Mouse (Mus musculus): Measurements from ENCODE around the gene Ccl4. TPM values are rescaled to one million over a fixed set of nuclear protein-coding genes. Genes with fewer than 3 reads are reported as not detected.

Ccl4 gene
- polyA plus RNA-seq, 1 experiment: not detected

GRCm38 (mm10) chr11:83675665-83676064, 13.3 kb downstream of the Ccl4 start:
- no peak overlapping the region for H3K9ac ChIP-seq (ENCODE audit: low read depth, poor library complexity, severe bottlenecking)
- H3K9me3 ChIP-seq (replicated peaks; ENCODE audit: control insufficient read depth, insufficient read depth, low read length, poor library complexity, severe bottlenecking): no peaks in the 10 kb centered on the region
- H3K27ac ChIP-seq (ENCODE audit: insufficient read depth, low read length): no peak overlapping the region
- TF ChIP-seq EP300 (IDR thresholded peaks at IDR 0.05; ENCODE audit: insufficient read depth, low read depth, low read length) (no peak), POLR2A (IDR thresholded peaks at IDR 0.05; ENCODE audit: insufficient read depth, low read length) (no peak), CTCF (IDR thresholded peaks at IDR 0.05; ENCODE audit: low read depth, low read length) (no peak)
- H3K4me3 ChIP-seq (ENCODE audit: low read depth, low read length): no peak overlapping the region
- no peaks in the 10 kb centered on the region for H3K36me3 ChIP-seq (ENCODE audit: control insufficient read depth, insufficient read depth, low read length, poor library complexity, severe bottlenecking)
- no peaks in the 10 kb centered on the region for H3K4me1 ChIP-seq (ENCODE audit: control insufficient read depth, insufficient read depth, low read length)
- H3K27me3 ChIP-seq (ENCODE audit: control insufficient read depth, insufficient read depth, low read length, poor library complexity, severe bottlenecking): no peaks in the 10 kb centered on the region

- no peak overlapping the region for H3K27ac ChIP-seq (ENCODE audit: insufficient read depth, low read length)
- no peak overlapping the region for H3K9ac ChIP-seq (ENCODE audit: low read depth, poor library complexity, severe bottlenecking)
- no peaks in the 10 kb centered on the region; the same call in 1 of the 2 replicates for H3K27me3 ChIP-seq (ENCODE audit: control insufficient read depth, insufficient read depth, low read length, poor library complexity, severe bottlenecking)
- H3K36me3 ChIP-seq (ENCODE audit: control insufficient read depth, insufficient read depth, low read length, poor library complexity, severe bottlenecking): no peaks in the 10 kb centered on the region
- H3K4me3 ChIP-seq (ENCODE audit: low read depth, low read length): no peak overlapping the region
- H3K9me3 ChIP-seq (replicated peaks; ENCODE audit: control insufficient read depth, insufficient read depth, low read length, poor library complexity, severe bottlenecking): no peaks in the 10 kb centered on the region
- TF ChIP-seq EP300 (IDR thresholded peaks at IDR 0.05; ENCODE audit: insufficient read depth, low read depth, low read length) (no peak), POLR2A (IDR thresholded peaks at IDR 0.05; ENCODE audit: insufficient read depth, low read length) (no peak), CTCF (IDR thresholded peaks at IDR 0.05; ENCODE audit: low read depth, low read length) (no peak)
- H3K4me1 ChIP-seq (ENCODE audit: control insufficient read depth, insufficient read depth, low read length): no peaks in the 10 kb centered on the region
Measured at GRCm38 (mm10) chr11:83689918-83690317, 27.5 kb downstream of the Ccl4 start.

GRCm38 (mm10) chr11:83692008-83692407, 29.6 kb downstream of the Ccl4 start:
- TF ChIP-seq EP300 (IDR thresholded peaks at IDR 0.05; ENCODE audit: insufficient read depth, low read depth, low read length) (no peak), CTCF (IDR thresholded peaks at IDR 0.05; ENCODE audit: low read depth, low read length) (no peak), POLR2A (IDR thresholded peaks at IDR 0.05; ENCODE audit: insufficient read depth, low read length) (no peak)
- Histone ChIP-seq H3K36me3 (ENCODE audit: control insufficient read depth, insufficient read depth, low read length, poor library complexity, severe bottlenecking) (no peaks in the 10 kb centered on the region), H3K27ac (ENCODE audit: insufficient read depth, low read length) (no peak overlapping the region), H3K4me3 (ENCODE audit: low read depth, low read length) (no peak overlapping the region), H3K4me1 (ENCODE audit: control insufficient read depth, insufficient read depth, low read length) (no peaks in the 10 kb centered on the region), H3K9ac (ENCODE audit: low read depth, poor library complexity, severe bottlenecking) (no peak overlapping the region), H3K9me3 (replicated peaks; ENCODE audit: control insufficient read depth, insufficient read depth, low read length, poor library complexity, severe bottlenecking) (no peaks in the 10 kb centered on the region), H3K27me3 (ENCODE audit: control insufficient read depth, insufficient read depth, low read length, poor library complexity, severe bottlenecking) (no peaks in the 10 kb centered on the region; the same call in 1 of the 2 replicates)

DNA sequence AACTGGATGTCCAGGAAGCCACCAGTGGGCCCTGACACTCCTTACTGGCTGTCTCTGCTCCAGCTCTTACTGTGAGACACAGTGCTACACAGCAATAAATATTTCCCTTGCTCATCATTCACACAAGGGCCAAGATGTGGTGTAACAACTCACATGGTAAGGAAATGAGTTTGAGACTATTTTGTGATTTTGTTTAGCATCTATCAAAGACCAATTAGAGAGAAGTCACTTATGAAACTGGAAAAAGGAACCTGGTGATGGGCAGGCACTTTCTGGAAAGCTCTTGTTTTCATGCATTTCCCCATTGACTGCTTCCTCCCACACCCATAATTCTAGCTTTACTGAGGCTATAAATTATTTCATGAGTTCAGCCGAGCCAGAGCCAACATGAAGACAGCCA, 41.3 kb downstream of the Ccl4 start, which contains the start of gene Wfdc17:
Wfdc17 (plus strand) TSS at position 287 of the 400 bp plus-strand sequence.
- TF ChIP-seq EP300 (IDR thresholded peaks at IDR 0.05; ENCODE audit: insufficient read depth, low read depth, low read length) (no peak), POLR2A (IDR thresholded peaks at IDR 0.05; ENCODE audit: insufficient read depth, low read length) (no peak), CTCF (IDR thresholded peaks at IDR 0.05; ENCODE audit: low read depth, low read length) (no peak)
- Histone ChIP-seq H3K9me3 (replicated peaks; ENCODE audit: control insufficient read depth, insufficient read depth, low read length, poor library complexity, severe bottlenecking) (no peaks in the 10 kb centered on the region), H3K4me3 (ENCODE audit: low read depth, low read length) (no peak within 1 kb of the TSS)

GRCm38 (mm10) chr11:83708715-83709114, 46.3 kb downstream of the Ccl4 start, which contains the start of gene Wfdc18:
Wfdc18 (plus strand) TSS chr11:83709015.
- TF ChIP-seq CTCF (IDR thresholded peaks at IDR 0.05; ENCODE audit: low read depth, low read length): no peak
- no peak for TF ChIP-seq EP300 (IDR thresholded peaks at IDR 0.05; ENCODE audit: insufficient read depth, low read depth, low read length)
- TF ChIP-seq POLR2A (IDR thresholded peaks at IDR 0.05; ENCODE audit: insufficient read depth, low read length): no peak
- no peaks in the 10 kb centered on the region for H3K9me3 ChIP-seq (replicated peaks; ENCODE audit: control insufficient read depth, insufficient read depth, low read length, poor library complexity, severe bottlenecking)
- no peak within 1 kb of the TSS for H3K9ac ChIP-seq (ENCODE audit: low read depth, poor library complexity, severe bottlenecking)
- no peaks in the 10 kb centered on the region for H3K27me3 ChIP-seq (ENCODE audit: control insufficient read depth, insufficient read depth, low read length, poor library complexity, severe bottlenecking)
- H3K27ac ChIP-seq (ENCODE audit: insufficient read depth, low read length): no peak within 1 kb of the TSS
- no peak within 1 kb of the TSS for H3K4me3 ChIP-seq (ENCODE audit: low read depth, low read length)
- no peaks in the 10 kb centered on the region for H3K4me1 ChIP-seq (ENCODE audit: control insufficient read depth, insufficient read depth, low read length)
- H3K36me3 ChIP-seq (ENCODE audit: control insufficient read depth, insufficient read depth, low read length, poor library complexity, severe bottlenecking): no peaks in the 10 kb centered on the region

More for the DNA sequence above, 41.3 kb downstream of the Ccl4 start, which contains the start of gene Wfdc17:
- no peak within 1 kb of the TSS for H3K9ac ChIP-seq (ENCODE audit: low read depth, poor library complexity, severe bottlenecking)
- H3K4me1 ChIP-seq (ENCODE audit: control insufficient read depth, insufficient read depth, low read length): no peaks in the 10 kb centered on the region
- H3K36me3 ChIP-seq (ENCODE audit: control insufficient read depth, insufficient read depth, low read length, poor library complexity, severe bottlenecking): no peaks in the 10 kb centered on the region
- H3K27me3 ChIP-seq (ENCODE audit: control insufficient read depth, insufficient read depth, low read length, poor library complexity, severe bottlenecking): no peaks in the 10 kb centered on the region
- H3K27ac ChIP-seq (ENCODE audit: insufficient read depth, low read length): no peak within 1 kb of the TSS

- Histone ChIP-seq H3K4me1 (ENCODE audit: control insufficient read depth, insufficient read depth, low read length) (no peaks in the 10 kb centered on the region), H3K9ac (ENCODE audit: low read depth, poor library complexity, severe bottlenecking) (no peak overlapping the region), H3K9me3 (replicated peaks; ENCODE audit: control insufficient read depth, insufficient read depth, low read length, poor library complexity, severe bottlenecking) (no peaks in the 10 kb centered on the region), H3K27ac (ENCODE audit: insufficient read depth, low read length) (no peak overlapping the region), H3K36me3 (ENCODE audit: control insufficient read depth, insufficient read depth, low read length, poor library complexity, severe bottlenecking) (no peaks in the 10 kb centered on the region), H3K4me3 (ENCODE audit: low read depth, low read length) (no peak overlapping the region), H3K27me3 (ENCODE audit: control insufficient read depth, insufficient read depth, low read length, poor library complexity, severe bottlenecking) (no peaks in the 10 kb centered on the region)
- TF ChIP-seq CTCF (IDR thresholded peaks at IDR 0.05; ENCODE audit: low read depth, low read length) (no peak), EP300 (IDR thresholded peaks at IDR 0.05; ENCODE audit: insufficient read depth, low read depth, low read length) (no peak), POLR2A (IDR thresholded peaks at IDR 0.05; ENCODE audit: insufficient read depth, low read length) (no peak)
Measured at GRCm38 (mm10) chr11:83709683-83710082, 47.3 kb downstream of the Ccl4 start.
